Mouse (Mus musculus) embryonic fibroblast, embryonic 13.5 days (primary cell): ENCODE data around the gene Zfp991.
"Not testable (repeated sequence)": the region's sequence is repeated elsewhere in the genome, so short reads cannot be mapped to it uniquely, and the experiment has no call there.

Experiments used
- CTCF ChIP-seq: IDR thresholded peaks from 2 replicates; pipeline ENCODE4 v1.5.1; 2011; ENCODE audit warnings: mild to moderate bottlenecking, control low read depth, low read length, moderate library complexity, borderline replicate concordance; ENCODE audit not compliant: insufficient read depth
- POLR2A ChIP-seq: IDR thresholded peaks from 2 replicates; pipeline ENCODE4 v1.6.1; 2011; ENCODE audit warnings: low read depth, mild to moderate bottlenecking, control low read depth, low read length, moderate library complexity

DNA sequence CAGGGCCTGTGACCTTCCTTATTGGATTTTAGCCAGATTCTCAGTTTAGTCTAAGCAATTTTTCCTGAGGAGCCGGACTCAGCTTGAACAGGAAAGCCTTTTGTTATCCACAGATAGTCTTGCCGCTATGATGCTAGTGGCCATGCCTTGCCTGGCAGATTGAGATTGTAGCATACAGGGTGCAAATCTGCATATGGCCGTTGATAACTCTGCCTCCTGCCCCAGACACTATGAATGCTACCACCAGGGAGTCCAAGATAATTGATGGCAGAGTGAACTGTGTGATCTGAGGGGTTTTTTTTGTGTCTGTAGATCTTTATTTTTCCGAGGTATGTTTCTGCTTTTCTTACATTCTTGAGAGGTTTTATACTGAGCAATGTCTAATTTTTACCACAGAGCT is 39.7 kb downstream of the Zfp991 start:
- TF ChIP-seq CTCF, POLR2A: not testable (repeated sequence)
